Mouse (Mus musculus) hindbrain, postnatal 0 days (tissue): ENCODE results near the gene H1f0. TPM values are rescaled to one million over a fixed set of nuclear protein-coding genes. Genes with fewer than 3 reads are reported as not detected.

Experiments
- ATAC-seq: fragments of 200-750 bp; cut with Nextera tagmentation; 2 replicates; pipeline ENCODE4 v1.8.0; 2017; ENCODE audit warnings: mild to moderate bottlenecking, moderate TSS enrichment, moderate library complexity
- DNase-seq: peaks from one replicate; pipeline ENCODE4 v3.0.0-alpha.2; 2015; ENCODE audit warnings: low spot score
- H3K27ac ChIP-seq: fragments of 300-500 bp; sonication (generic); 2 replicates; pipeline ENCODE4 v1.5.1; 2014; ENCODE audit warnings: mild to moderate bottlenecking
- H3K27me3 ChIP-seq: fragments of 300-500 bp; sonication (generic); 2 replicates; pipeline ENCODE4 v1.6.1; 2014; ENCODE audit warnings: low read length, mixed read lengths; ENCODE audit not compliant: insufficient read depth
- H3K36me3 ChIP-seq: fragments of 300-500 bp; sonication (generic); 2 replicates; pipeline ENCODE4 v1.6.1; 2014; ENCODE audit warnings: low read length, mixed read lengths; ENCODE audit not compliant: insufficient read depth
- H3K4me1 ChIP-seq: fragments of 300-500 bp; sonication (generic); 2 replicates; pipeline ENCODE4 v1.6.1; 2014; ENCODE audit warnings: antibody characterized with exemption, low read length, mixed read lengths; ENCODE audit not compliant: insufficient read depth
- H3K4me2 ChIP-seq: fragments of 300-500 bp; sonication (generic); 2 replicates; pipeline ENCODE4 v1.6.1; 2014; ENCODE audit warnings: low read depth, mild to moderate bottlenecking, low read length, moderate library complexity, mixed read lengths
- H3K4me3 ChIP-seq: fragments of 300-500 bp; sonication (generic); 2 replicates; pipeline ENCODE4 v1.5.1; 2014; ENCODE audit warnings: low read length
- H3K9ac ChIP-seq: fragments of 300-500 bp; sonication (generic); replicated peaks from 2 replicates; pipeline ENCODE4 v1.6.1; 2014; ENCODE audit warnings: mild to moderate bottlenecking, low read length, moderate library complexity, mixed read lengths
- H3K9me3 ChIP-seq: fragments of 300-500 bp; sonication (generic); 2 replicates; pipeline ENCODE4 v1.6.1; 2016; ENCODE audit warnings: low read length, mixed read lengths
- CTCF ChIP-seq: IDR thresholded peaks from 2 replicates; pipeline ENCODE4 v1.5.1; 2016; ENCODE audit warnings: antibody characterized with exemption, control low read depth, low read depth
- WGBS: fragments of 180-500 bp; shearing (Covaris S2); extraction: QIAGEN DNeasy Blood & Tissue Kit; methylation state at CpG from one replicate; pipeline ENCODE4 v1.1.7; 2014; 5-methylcytosine and 5-hydroxymethylcytosine counted together
- polyA plus RNA-seq: library from polyadenylated mRNA; unstranded; fragments of >200 nt; fragmentation: Nextera tagmentation; extraction: Ambion mirVana; gene quantifications from 2 replicates; pipeline ENCODE4 v1.2.1, GENCODE M21; 2015
- total RNA-seq: library from RNA; depleted of rRNA; stranded (reverse); fragments of >200 nt; gene quantifications from 2 replicates; pipeline ENCODE4 v1.2.3, GENCODE M21; 2014

Gene H1f0
- total and polyA plus RNA-seq, 2 experiments from 2014 or later: 211 to 259 TPM

DNA sequence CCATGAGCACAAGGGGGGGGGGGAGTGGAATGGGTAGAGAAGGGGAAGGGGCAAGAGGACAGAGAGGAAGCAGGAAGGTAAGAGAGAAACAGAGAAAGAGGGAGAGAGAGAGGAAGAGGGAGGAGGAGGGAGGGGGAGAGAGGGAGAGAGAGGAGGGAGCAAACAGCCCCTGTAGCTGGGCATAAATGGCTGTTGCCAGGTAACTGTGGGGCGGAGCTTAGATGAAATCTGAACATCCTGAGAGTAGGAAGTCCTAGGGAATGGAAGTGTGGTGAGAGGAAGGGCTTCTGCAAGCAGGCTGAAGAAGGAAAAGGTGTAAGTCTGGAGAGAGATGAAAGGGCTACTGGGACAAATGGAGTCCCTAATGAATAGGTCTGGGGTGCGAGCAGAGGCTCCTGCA, 38.0 kb downstream of the H1f0 start:
- no peaks in the 10 kb centered on the region for H3K9me3 ChIP-seq
- ATAC-seq (no peak), DNase-seq (no peak)
- H3K4me2 ChIP-seq: no peak overlapping the region
- H3K36me3 ChIP-seq: no peaks in the 10 kb centered on the region
- H3K4me1 ChIP-seq: 0 out of 2 replicates have a peak, but pooled peaks cover under 1% of the 10 kb centered on the region
- no peak overlapping the region for H3K27ac ChIP-seq
- no peak for TF ChIP-seq CTCF
- no peak overlapping the region for H3K9ac ChIP-seq
- WGBS: 56% methylated on average over 2 of the region's 2 CpGs
- no peaks in the 10 kb centered on the region for H3K27me3 ChIP-seq
- H3K4me3 ChIP-seq: no peak overlapping the region

DNA sequence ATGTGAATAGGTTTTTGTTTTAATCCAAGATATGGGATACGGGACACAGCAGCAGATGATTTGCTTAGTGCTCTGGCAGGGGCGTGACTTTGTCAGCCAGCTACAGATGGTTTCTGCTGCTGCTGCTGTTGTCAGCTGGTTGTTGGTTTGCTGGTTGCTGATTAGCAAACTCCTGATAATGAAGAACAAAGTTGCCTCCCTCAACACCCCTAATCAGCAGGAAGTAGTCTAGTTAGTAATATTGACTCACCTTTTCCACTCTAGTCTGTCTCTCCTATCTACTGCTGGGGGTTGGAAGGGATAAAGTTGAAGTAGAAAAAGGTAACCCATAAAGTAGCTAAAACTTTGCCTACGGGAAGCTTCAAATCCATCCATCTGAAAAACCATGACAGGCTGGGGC, 39.4 kb downstream of the H1f0 start:
- Histone ChIP-seq H3K9me3 (no peaks in the 10 kb centered on the region), H3K27ac (no peak overlapping the region), H3K27me3 (no peaks in the 10 kb centered on the region), H3K36me3 (no peaks in the 10 kb centered on the region), H3K4me1 (no peaks in the 10 kb centered on the region), H3K4me3 (no peak overlapping the region), H3K4me2 (no peak overlapping the region), H3K9ac (no peak overlapping the region)
- TF ChIP-seq CTCF: no peak
- no peak for ATAC-seq
- no peak for DNase-seq
- WGBS: 77% methylated on average over 3 of the region's 3 CpGs

DNA sequence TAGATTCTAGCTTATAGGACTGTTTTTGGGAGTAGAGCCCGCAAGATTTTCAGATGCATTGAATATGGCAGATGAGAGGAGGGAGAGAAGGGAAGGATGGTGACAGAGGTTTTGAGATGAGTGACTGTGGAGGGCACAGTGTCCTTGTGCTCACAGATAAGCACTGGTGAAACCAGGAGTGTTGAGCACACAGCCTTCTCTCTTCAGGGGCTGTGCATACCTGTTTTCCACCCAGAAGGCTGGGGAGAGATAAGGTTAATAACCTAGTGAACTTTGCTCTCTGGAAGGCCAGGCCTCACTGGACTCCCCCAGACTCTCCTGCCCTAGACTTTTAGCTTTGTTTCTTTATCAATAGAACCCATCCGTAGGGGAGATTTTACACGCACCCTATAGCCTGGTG, 40.2 kb downstream of the H1f0 start:
- Histone ChIP-seq H3K27ac (no peak overlapping the region), H3K9me3 (no peaks in the 10 kb centered on the region), H3K9ac (no peak overlapping the region), H3K36me3 (no peaks in the 10 kb centered on the region), H3K4me1 (no peaks in the 10 kb centered on the region), H3K27me3 (no peaks in the 10 kb centered on the region), H3K4me3 (no peak overlapping the region), H3K4me2 (no peak overlapping the region)
- ATAC-seq: no peak
- WGBS: 75% methylated on average over 3 of the region's 3 CpGs
- no peak for TF ChIP-seq CTCF
- no peak for DNase-seq

DNA sequence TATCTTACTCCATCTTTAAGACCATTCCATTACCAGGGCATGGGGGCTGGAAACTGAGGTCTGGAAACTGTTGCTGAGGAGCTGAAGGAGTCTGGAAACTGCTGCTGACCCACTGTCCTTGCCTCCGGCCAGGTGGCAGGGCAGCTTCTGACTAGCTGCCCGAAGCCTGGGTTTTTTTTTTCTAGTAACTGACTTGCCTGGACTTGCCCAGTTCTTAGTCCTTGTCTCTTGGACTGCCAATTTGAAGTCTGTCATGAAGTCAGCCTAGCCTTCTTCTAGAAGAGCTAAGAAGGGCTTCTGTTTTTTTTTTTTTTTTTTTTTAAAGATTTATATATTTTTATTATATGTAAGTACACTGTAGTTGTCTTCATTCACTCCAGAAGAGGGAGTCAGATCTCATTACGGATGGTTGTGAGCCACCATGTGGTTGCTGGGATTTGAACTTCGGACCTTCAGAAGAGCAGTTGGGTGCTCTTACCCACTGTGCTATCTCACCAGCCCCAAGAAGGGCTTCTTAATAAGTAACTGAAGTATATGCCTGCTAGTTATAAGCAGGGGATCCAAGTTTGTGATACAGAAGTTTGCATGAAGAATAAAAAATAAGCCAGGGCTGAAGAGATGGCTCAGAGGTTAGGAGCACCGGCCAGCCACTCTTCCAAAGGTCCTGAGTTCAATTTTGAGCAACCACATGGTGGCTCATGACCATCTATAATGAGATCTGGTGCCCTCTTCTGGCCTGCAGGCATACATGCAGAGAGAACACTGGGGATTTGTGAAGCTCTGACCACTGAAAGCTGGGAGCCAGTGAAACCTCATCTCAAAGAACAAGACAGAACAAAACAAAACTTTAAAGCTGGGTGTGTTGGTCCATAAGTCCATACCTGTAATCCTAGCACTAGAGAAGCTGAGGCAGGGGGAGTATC, 43.1 kb downstream of the H1f0 start:
- Histone ChIP-seq H3K9ac (no peak overlapping the region), H3K36me3 (peaks cover under 1% of the 10 kb centered on the region; the same call in 1 of the 2 replicates), H3K4me3 (no peak overlapping the region), H3K4me1 (peaks cover 4% of the 10 kb centered on the region; the same call in 1 of the 2 replicates), H3K9me3 (no peaks in the 10 kb centered on the region), H3K4me2 (no peak overlapping the region), H3K27ac (no peak overlapping the region), H3K27me3 (no peaks in the 10 kb centered on the region)
- TF ChIP-seq CTCF: peak; percentile 72
- ATAC-seq (no peak), DNase-seq (peak; percentile 40)
- 64% methylated on average over 5 of the region's 5 CpGs for WGBS

DNA sequence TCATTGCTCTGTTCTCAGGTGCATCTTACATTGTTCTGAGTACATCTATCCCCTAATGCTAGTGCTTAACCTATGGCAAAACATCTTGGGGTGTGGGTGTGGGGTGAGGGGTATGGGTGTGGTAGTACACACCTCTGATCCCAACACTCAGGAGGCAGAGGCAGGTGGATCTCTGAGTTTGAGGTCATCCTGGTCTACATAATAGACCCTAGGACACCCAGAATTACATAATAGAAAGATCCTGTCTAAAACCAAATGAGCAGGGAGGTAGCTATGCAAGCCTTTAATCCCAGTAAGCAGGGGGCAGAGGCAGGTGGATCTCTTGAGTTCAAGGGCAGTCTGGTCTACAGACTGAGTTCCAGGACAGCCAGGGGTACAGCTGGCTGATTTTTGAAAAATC, 45.5 kb downstream of the H1f0 start:
- Histone ChIP-seq H3K4me1 (peaks cover 4% of the 10 kb centered on the region; the same call in 1 of the 2 replicates), H3K9me3 (no peaks in the 10 kb centered on the region), H3K36me3 (peaks cover 22% of the 10 kb centered on the region; the same call in 1 of the 2 replicates), H3K4me3 (no peak overlapping the region), H3K9ac (no peak overlapping the region), H3K27me3 (no peaks in the 10 kb centered on the region), H3K4me2 (no peak overlapping the region), H3K27ac (no peak overlapping the region)
- DNase-seq (no peak), ATAC-seq (no peak)
- no peak for TF ChIP-seq CTCF

DNA sequence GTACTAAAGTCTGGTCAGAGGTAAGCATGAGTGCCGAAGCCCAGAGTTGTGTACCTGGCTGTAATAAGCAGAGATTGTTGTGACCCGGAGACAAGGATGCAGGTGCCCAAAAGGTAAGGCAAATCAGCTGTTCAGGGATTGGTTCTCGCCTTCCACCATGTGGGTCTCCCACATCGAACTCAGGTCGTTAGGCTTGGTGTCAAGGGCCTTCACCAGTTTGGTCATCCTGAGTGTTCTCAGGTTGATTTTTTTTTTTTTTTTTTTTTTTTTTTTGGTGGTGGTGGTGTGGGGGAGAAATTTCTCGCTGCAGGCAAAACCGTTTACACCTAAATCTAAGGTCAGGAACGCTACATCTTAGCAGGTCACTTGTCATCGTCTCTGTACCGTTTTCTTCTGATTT, 46.2 kb downstream of the H1f0 start:
- Histone ChIP-seq H3K27me3 (no peaks in the 10 kb centered on the region), H3K27ac (peak overlapping the region; percentile 72; the same call in 1 of the 2 replicates), H3K4me3 (peak overlapping the region; percentile 73), H3K9ac (peak overlapping the region; percentile 79; the same call in 1 of the 2 replicates), H3K36me3 (peaks cover 29% of the 10 kb centered on the region), H3K9me3 (no peaks in the 10 kb centered on the region), H3K4me2 (peak overlapping the region; percentile 90), H3K4me1 (peaks cover 4% of the 10 kb centered on the region; the same call in 1 of the 2 replicates)
- no peak for TF ChIP-seq CTCF
- no peak for ATAC-seq
- no peak for DNase-seq
- WGBS: 44% methylated on average over 10 of the region's 10 CpGs
